Mouse (Mus musculus): Measurements from ENCODE around the gene Gm9999.

DNA sequence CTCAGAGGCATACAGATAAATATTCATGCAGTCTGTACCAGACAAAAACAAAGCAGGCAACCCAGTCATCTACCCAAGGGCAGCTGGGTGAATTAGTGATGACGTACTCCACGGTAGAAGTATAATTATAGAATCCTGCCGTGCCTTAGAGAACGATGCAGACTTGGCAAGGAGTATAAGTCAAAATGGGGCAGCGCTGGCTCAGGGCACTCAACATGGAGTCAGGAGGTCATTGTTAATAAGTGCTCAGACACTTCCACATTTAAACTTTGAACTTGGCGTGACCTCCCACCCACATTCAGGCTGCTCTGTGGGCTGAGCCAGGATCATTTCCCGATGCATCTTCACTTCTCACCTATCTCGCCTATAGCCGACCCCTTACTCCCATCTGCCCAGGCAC lies 42.0 kb downstream of the Gm9999 start:
- TF ChIP-seq POLR2A (IDR thresholded peaks at IDR 0.05; ENCODE audit: control insufficient read depth, low read depth, low read length) = no peak
- TF ChIP-seq CTCF (IDR thresholded peaks at IDR 0.05; ENCODE audit: control insufficient read depth, insufficient read depth, insufficient replicate concordance, low read depth, low read length) = no peak

All from testis, adult 2 months (tissue).